ENCODE assay signal across 9 mouse cellular contexts in the genomic region with DNA sequence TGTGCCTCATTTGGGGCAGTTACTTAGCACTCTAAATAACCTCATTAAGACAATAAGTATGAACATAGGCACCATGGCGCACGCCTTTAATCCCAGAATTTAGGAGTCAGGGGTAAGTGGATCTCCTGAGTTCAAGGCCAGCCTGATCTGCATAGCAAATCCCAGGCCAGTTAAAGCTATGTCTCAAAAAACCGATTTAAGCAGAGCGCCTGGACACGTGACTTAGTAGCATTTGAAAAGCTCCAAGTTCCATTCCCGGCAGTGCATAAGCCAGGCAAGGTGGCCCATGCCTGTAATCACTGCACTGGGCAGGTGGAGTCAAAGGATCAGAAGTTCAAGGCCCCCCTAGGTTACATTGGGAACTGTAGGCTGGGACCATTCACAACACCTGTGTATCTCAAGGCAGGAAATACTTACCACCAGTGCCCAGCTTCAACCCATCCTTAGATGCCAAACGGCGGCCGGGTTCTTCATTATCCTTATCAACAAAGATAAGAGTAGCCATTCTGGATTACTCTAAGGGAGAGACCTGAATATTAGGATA. TPM values are rescaled to one million over a fixed set of nuclear protein-coding genes. Genes with fewer than 3 reads are reported as not detected.
A peak's percentile ranks its signal among the peaks of the same experiment; 100 is the strongest.
DNase-seq lines count a peak whose midpoint lies in the region; ATAC-seq and TF ChIP-seq lines count a peak whose summit lies in the region.
"Had no signal": no experiment of that assay in that cellular context is flagged by ENCODE, and none has a peak within 500 bp of the region (broad histone marks: within the 10 kb centered on the region; RNA-seq: fewer than 3 reads in every experiment).

No protein-coding gene starts in this region.

- WGBS in kidney, adult 2 months: 87% methylated on average over 9 of the region's 9 CpGs
- whole genome bisulfite sequencing in hindbrain, embryonic 15.5 days: 93% methylated on average over 9 of the region's 9 CpGs
- 91% methylated on average over 9 of the region's 9 CpGs for WGBS in midbrain, embryonic 13.5 days

- no peaks in the 10 kb centered on the region for H3K9me3 ChIP-seq in hindbrain, embryonic 15.5 days
- H3K9me3 ChIP-seq in midbrain, embryonic 13.5 days: no peaks in the 10 kb centered on the region; the same call in 1 of the 2 replicates

- no peak overlapping the region for H3K9ac ChIP-seq in hindbrain, embryonic 15.5 days
- peak overlapping the region; percentile 65; the same call in 1 of the 2 replicates for H3K9ac ChIP-seq in midbrain, embryonic 13.5 days (replicated peaks)

- no peaks in the 10 kb centered on the region; the same call in 1 of the 2 replicates for H3K36me3 ChIP-seq in kidney, adult 2 months (ENCODE audit: control insufficient read depth, insufficient read depth, low read length)
- H3K36me3 ChIP-seq in hindbrain, embryonic 15.5 days: no peaks in the 10 kb centered on the region
- no peaks in the 10 kb centered on the region for H3K36me3 ChIP-seq in midbrain, embryonic 13.5 days

- DNase-seq in kidney, adult 2 months: no peak
- DNase-seq in kidney, adult 9 months: no peak
- no peak for DNase-seq in cerebellum, adult 9-10 months
- no peak for DNase-seq in gastrocnemius, postnatal 14 days
- DNase-seq in layer of hippocampus, adult 8-10 months (ENCODE audit: low spot score in 2 of 2): no peak

- no peaks in the 10 kb centered on the region for H3K27me3 ChIP-seq in kidney, adult 2 months (replicated peaks; ENCODE audit: control insufficient read depth, insufficient read depth, low read length)
- H3K27me3 ChIP-seq in hindbrain, embryonic 15.5 days: no peaks in the 10 kb centered on the region
- H3K27me3 ChIP-seq in midbrain, embryonic 13.5 days: no peaks in the 10 kb centered on the region

- peaks cover 11% of the 10 kb centered on the region for H3K4me1 ChIP-seq in kidney, adult 2 months (ENCODE audit: control insufficient read depth, insufficient read depth, low read length)
- H3K4me1 ChIP-seq in bone marrow macrophage, adult 2 months (ENCODE audit: control insufficient read depth, insufficient read depth, low read length): peaks cover 10% of the 10 kb centered on the region
- H3K4me1 ChIP-seq in hindbrain, embryonic 15.5 days (replicated peaks): peaks cover 12% of the 10 kb centered on the region
- peaks cover 8% of the 10 kb centered on the region; the same call in 1 of the 2 replicates for H3K4me1 ChIP-seq in midbrain, embryonic 13.5 days (replicated peaks)

- peak overlapping the region; percentile 76 for H3K4me2 ChIP-seq in hindbrain, embryonic 15.5 days
- H3K4me2 ChIP-seq in midbrain, embryonic 13.5 days (replicated peaks): peak overlapping the region; percentile 60

- peak; percentile 32; the same call in 1 of the 2 replicates for ATAC-seq in hindbrain, embryonic 15.5 days (ENCODE audit: low FRiP score, low read depth)
- peak; percentile 35; the same call in 1 of the 2 replicates for ATAC-seq in midbrain, embryonic 13.5 days

- no peak for TF ChIP-seq CTCF in kidney, adult 2 months (conservative IDR thresholded peaks at IDR 0.05; ENCODE audit: insufficient read depth, insufficient read length, low read depth, low read length)
- no peak for TF ChIP-seq CTCF in bone marrow macrophage, adult 2 months (IDR thresholded peaks at IDR 0.05; ENCODE audit: low read depth, low read length)

- H3K27ac ChIP-seq in kidney, adult 2 months (ENCODE audit: insufficient read depth, low read depth, low read length): no peak overlapping the region
- no peak overlapping the region for H3K27ac ChIP-seq in bone marrow macrophage, adult 2 months (ENCODE audit: insufficient read depth, low read depth, low read length)
- no peak overlapping the region for H3K27ac ChIP-seq in hindbrain, embryonic 15.5 days (replicated peaks)
- H3K27ac ChIP-seq in midbrain, embryonic 13.5 days: no peak overlapping the region

- no peak for TF ChIP-seq POLR2A in kidney, adult 2 months (IDR thresholded peaks at IDR 0.05; ENCODE audit: low read depth, low read length)
- TF ChIP-seq POLR2A in bone marrow macrophage, adult 2 months (IDR thresholded peaks at IDR 0.05; ENCODE audit: borderline replicate concordance, low read depth, low read length): no peak

- peak overlapping the region; percentile 76; the same call in 1 of the 2 replicates for H3K4me3 ChIP-seq in kidney, adult 2 months (ENCODE audit: insufficient read depth, low read depth, low read length)
- peak overlapping the region; percentile 73; the same call in 1 of the 2 replicates for H3K4me3 ChIP-seq in bone marrow macrophage, adult 2 months (ENCODE audit: insufficient read depth, low read length)
- H3K4me3 ChIP-seq in hindbrain, embryonic 15.5 days: peak overlapping the region; percentile 71; the same call in 1 of the 2 replicates
- peak overlapping the region; percentile 60 for H3K4me3 ChIP-seq in midbrain, embryonic 13.5 days (replicated peaks)

- intact Hi-C loops in gastrocnemius, postnatal 14 days (cut with DNase I; ENCODE audit: low total_unique reads): no loop called here

RNA-seq across cellular contexts. Expression of a gene that starts 0.8 kb away (rescaled TPM):
- 33.6 and 45.4 TPM in 2 replicates for polyA plus RNA-seq in kidney, adult 2 months (2012; rRNA removed)
- 60.1 and 81.7 TPM in 2 replicates for polyA plus RNA-seq in bone marrow macrophage, adult 2 months (2012; ENCODE audit: insufficient read depth, insufficient read length, missing spikeins)
- polyA plus RNA-seq in hindbrain, embryonic 15.5 days (2015; fragmentation: Nextera tagmentation; extraction: Ambion mirVana): 48.2 and 52.0 TPM in 2 replicates
- 51.2 and 54.7 TPM in 2 replicates for polyA plus RNA-seq in midbrain, embryonic 13.5 days (2015; fragmentation: Nextera tagmentation; extraction: Ambion mirVana)
- 10 to 100 TPM; 26.5 to 30.2 TPM for total RNA-seq in gastrocnemius, postnatal 14 days (2021)
- total RNA-seq in layer of hippocampus, adult 8-10 months (2022): 10 to 100 TPM; 26.2 to 36.5 (median 28.3) TPM

RNA-seq across cellular contexts. Expression of a gene that starts 8.3 kb away (rescaled TPM):
- polyA plus RNA-seq in kidney, adult 2 months (2012; rRNA removed): 3.4 and 5.5 TPM in 2 replicates
- polyA plus RNA-seq in bone marrow macrophage, adult 2 months (2012; ENCODE audit: insufficient read depth, insufficient read length, missing spikeins): 65.4 and 68.9 TPM in 2 replicates
- polyA plus RNA-seq in hindbrain, embryonic 15.5 days (2015; fragmentation: Nextera tagmentation; extraction: Ambion mirVana): 54.7 and 59.2 TPM in 2 replicates
- 73.6 and 75.6 TPM in 2 replicates for polyA plus RNA-seq in midbrain, embryonic 13.5 days (2015; fragmentation: Nextera tagmentation; extraction: Ambion mirVana)
- 10 to 100 TPM; 27.8 to 27.9 TPM for total RNA-seq in gastrocnemius, postnatal 14 days (2021)
- 10 to 100 TPM; 42.3 to 55.9 (median 51.1) TPM for total RNA-seq in layer of hippocampus, adult 8-10 months (2022)

RNA-seq across cellular contexts. Expression of a gene that starts 48.8 kb away (rescaled TPM):
- 15.3 and 15.4 TPM in 2 replicates for polyA plus RNA-seq in kidney, adult 2 months (2012; rRNA removed)
- not detected in 2 replicates for polyA plus RNA-seq in bone marrow macrophage, adult 2 months (2012; ENCODE audit: insufficient read depth, insufficient read length, missing spikeins)
- polyA plus RNA-seq in hindbrain, embryonic 15.5 days (2015; fragmentation: Nextera tagmentation; extraction: Ambion mirVana): 13.6 and 15.6 TPM in 2 replicates
- polyA plus RNA-seq in midbrain, embryonic 13.5 days (2015; fragmentation: Nextera tagmentation; extraction: Ambion mirVana): 3.6 and 3.9 TPM in 2 replicates
- 10 to 100 TPM; 11.4 to 18.2 TPM for total RNA-seq in gastrocnemius, postnatal 14 days (2021)
- total RNA-seq in layer of hippocampus, adult 8-10 months (2022): 1 to 10 TPM; 1.1 to 3.0 (median 2.1) TPM
- total RNA-seq: megakaryocyte progenitor cell, adult 5-6 weeks had no signal
